Mouse (Mus musculus): Measurements from ENCODE around the gene Babam2. TPM values are rescaled to one million over a fixed set of nuclear protein-coding genes. Genes with fewer than 3 reads are reported as not detected.

Babam2 gene
- polyA plus RNA-seq, 1 experiment from 2014 or later, result 46.4 TPM

- ATAC-seq (ENCODE audit: low FRiP score, low read depth), result no peak
- H3K9ac ChIP-seq (replicated peaks), result no peak overlapping the region
- H3K4me3 ChIP-seq, result no peak overlapping the region
- H3K27me3 ChIP-seq, result no peaks in the 10 kb centered on the region
- H3K9me3 ChIP-seq, result no peaks in the 10 kb centered on the region
- no peaks in the 10 kb centered on the region for H3K36me3 ChIP-seq
- H3K4me1 ChIP-seq, result peaks cover 2% of the 10 kb centered on the region; the same call in 1 of the 2 replicates
- 93% methylated on average over 2 of the region's 2 CpGs for WGBS
- no peak overlapping the region for H3K27ac ChIP-seq (replicated peaks)
- no peak overlapping the region for H3K4me2 ChIP-seq (replicated peaks)
Measured at GRCm38 (mm10) chr5:32085971-32086370, 388.5 kb downstream of the Babam2 start.

GRCm38 (mm10) chr5:32086526-32087090, 389.1 kb downstream of the Babam2 start:
- Histone ChIP-seq H3K9ac (replicated peaks) (no peak overlapping the region), H3K4me3 (no peak overlapping the region), H3K27ac (replicated peaks) (no peak overlapping the region), H3K9me3 (no peaks in the 10 kb centered on the region), H3K27me3 (no peaks in the 10 kb centered on the region), H3K4me1 (no peaks in the 10 kb centered on the region), H3K36me3 (no peaks in the 10 kb centered on the region), H3K4me2 (replicated peaks) (no peak overlapping the region)
- 86% methylated on average over 6 of the region's 6 CpGs for WGBS
- ATAC-seq (ENCODE audit: low FRiP score, low read depth), result no peak

GRCm38 (mm10) chr5:32089481-32089880, 392.0 kb downstream of the Babam2 start:
- Histone ChIP-seq H3K9me3 (no peaks in the 10 kb centered on the region), H3K9ac (replicated peaks) (no peak overlapping the region), H3K4me1 (no peaks in the 10 kb centered on the region), H3K4me3 (no peak overlapping the region), H3K27ac (replicated peaks) (no peak overlapping the region), H3K4me2 (replicated peaks) (no peak overlapping the region), H3K36me3 (no peaks in the 10 kb centered on the region), H3K27me3 (no peaks in the 10 kb centered on the region)
- no peak for ATAC-seq (ENCODE audit: low FRiP score, low read depth)
- WGBS, result 66% methylated on average over 5 of the region's 5 CpGs

GRCm38 (mm10) chr5:32092281-32092680, 394.8 kb downstream of the Babam2 start:
- no peaks in the 10 kb centered on the region for H3K36me3 ChIP-seq
- H3K9me3 ChIP-seq, result no peaks in the 10 kb centered on the region
- H3K4me1 ChIP-seq, result no peaks in the 10 kb centered on the region
- H3K4me2 ChIP-seq (replicated peaks), result no peak overlapping the region
- H3K4me3 ChIP-seq, result no peak overlapping the region
- no peak overlapping the region for H3K9ac ChIP-seq (replicated peaks)
- no peak overlapping the region for H3K27ac ChIP-seq (replicated peaks)
- ATAC-seq (ENCODE audit: low FRiP score, low read depth), result no peak
- H3K27me3 ChIP-seq, result no peaks in the 10 kb centered on the region

GRCm38 (mm10) chr5:32098691-32099090, 401.2 kb downstream of the Babam2 start:
- no peak overlapping the region for H3K9ac ChIP-seq (replicated peaks)
- no peaks in the 10 kb centered on the region for H3K9me3 ChIP-seq
- H3K27ac ChIP-seq (replicated peaks), result no peak overlapping the region
- no peak overlapping the region for H3K4me2 ChIP-seq (replicated peaks)
- H3K4me1 ChIP-seq, result 0 out of 2 replicates have a peak, but pooled peaks cover 6% of the 10 kb centered on the region
- WGBS, result 67% methylated on average over 3 of the region's 3 CpGs
- ATAC-seq (ENCODE audit: low FRiP score, low read depth), result no peak
- no peaks in the 10 kb centered on the region for H3K36me3 ChIP-seq
- H3K27me3 ChIP-seq, result no peaks in the 10 kb centered on the region
- H3K4me3 ChIP-seq, result no peak overlapping the region

GRCm38 (mm10) chr5:32102484-32102883, 405.0 kb downstream of the Babam2 start:
- Histone ChIP-seq H3K9me3 (no peaks in the 10 kb centered on the region), H3K4me2 (replicated peaks) (no peak overlapping the region), H3K9ac (replicated peaks) (no peak overlapping the region), H3K4me3 (no peak overlapping the region), H3K27ac (replicated peaks) (no peak overlapping the region), H3K4me1 (0 out of 2 replicates have a peak, but pooled peaks cover 6% of the 10 kb centered on the region), H3K36me3 (no peaks in the 10 kb centered on the region), H3K27me3 (no peaks in the 10 kb centered on the region)
- ATAC-seq (ENCODE audit: low FRiP score, low read depth), result no peak
- 42% methylated on average over 5 of the region's 5 CpGs for WGBS

GRCm38 (mm10) chr5:32102971-32103431, 405.5 kb downstream of the Babam2 start:
- Histone ChIP-seq H3K9ac (replicated peaks) (no peak overlapping the region), H3K4me2 (replicated peaks) (no peak overlapping the region), H3K4me3 (no peak overlapping the region), H3K27me3 (no peaks in the 10 kb centered on the region), H3K9me3 (no peaks in the 10 kb centered on the region), H3K36me3 (no peaks in the 10 kb centered on the region), H3K27ac (replicated peaks) (no peak overlapping the region), H3K4me1 (0 out of 2 replicates have a peak, but pooled peaks cover 6% of the 10 kb centered on the region)
- 80% methylated on average over 6 of the region's 6 CpGs for WGBS
- no peak for ATAC-seq (ENCODE audit: low FRiP score, low read depth)

- no peaks in the 10 kb centered on the region for H3K36me3 ChIP-seq
- no peaks in the 10 kb centered on the region for H3K27me3 ChIP-seq
- no peak for ATAC-seq (ENCODE audit: low FRiP score, low read depth)
- 0 out of 2 replicates have a peak, but pooled peaks cover 6% of the 10 kb centered on the region for H3K4me1 ChIP-seq
- H3K4me3 ChIP-seq, result no peak overlapping the region
- 91% methylated on average over 1 of the region's 1 CpGs for WGBS
- no peak overlapping the region for H3K4me2 ChIP-seq (replicated peaks)
- H3K9me3 ChIP-seq, result no peaks in the 10 kb centered on the region
- no peak overlapping the region for H3K9ac ChIP-seq (replicated peaks)
- H3K27ac ChIP-seq (replicated peaks), result no peak overlapping the region
Measured at GRCm38 (mm10) chr5:32103545-32103944, 406.1 kb downstream of the Babam2 start.

- no peak for ATAC-seq (ENCODE audit: low FRiP score, low read depth)
- Histone ChIP-seq H3K9ac (replicated peaks) (no peak overlapping the region), H3K4me3 (no peak overlapping the region), H3K4me2 (replicated peaks) (no peak overlapping the region), H3K36me3 (no peaks in the 10 kb centered on the region), H3K9me3 (no peaks in the 10 kb centered on the region), H3K27ac (replicated peaks) (no peak overlapping the region), H3K27me3 (no peaks in the 10 kb centered on the region), H3K4me1 (0 out of 2 replicates have a peak, but pooled peaks cover 6% of the 10 kb centered on the region)
- 89% methylated on average over 12 of the region's 12 CpGs for WGBS
Measured at GRCm38 (mm10) chr5:32104119-32104990, 406.9 kb downstream of the Babam2 start.

GRCm38 (mm10) chr5:32106473-32107140, 409.1 kb downstream of the Babam2 start:
- WGBS, result 88% methylated on average over 5 of the region's 5 CpGs
- Histone ChIP-seq H3K27me3 (no peaks in the 10 kb centered on the region), H3K4me2 (replicated peaks) (no peak overlapping the region), H3K27ac (replicated peaks) (no peak overlapping the region), H3K9ac (replicated peaks) (no peak overlapping the region), H3K4me3 (no peak overlapping the region), H3K9me3 (no peaks in the 10 kb centered on the region), H3K36me3 (no peaks in the 10 kb centered on the region), H3K4me1 (0 out of 2 replicates have a peak, but pooled peaks cover 6% of the 10 kb centered on the region)
- ATAC-seq (ENCODE audit: low FRiP score, low read depth), result no peak

GRCm38 (mm10) chr5:32110651-32111050, 413.2 kb downstream of the Babam2 start:
- no peaks in the 10 kb centered on the region for H3K9me3 ChIP-seq
- H3K36me3 ChIP-seq, result no peaks in the 10 kb centered on the region
- no peak overlapping the region for H3K4me3 ChIP-seq
- no peaks in the 10 kb centered on the region for H3K27me3 ChIP-seq
- 90% methylated on average over 4 of the region's 4 CpGs for WGBS
- no peak overlapping the region for H3K9ac ChIP-seq (replicated peaks)
- no peak overlapping the region for H3K27ac ChIP-seq (replicated peaks)
- ATAC-seq (ENCODE audit: low FRiP score, low read depth), result no peak
- no peak overlapping the region for H3K4me2 ChIP-seq (replicated peaks)
- no peaks in the 10 kb centered on the region for H3K4me1 ChIP-seq
